Mouse (Mus musculus) gonadal fat pad, adult 2 months (tissue): ENCODE results near the gene Gm10974. TPM values are rescaled to one million over a fixed set of nuclear protein-coding genes. Genes with fewer than 3 reads are reported as not detected.

Experiments
- DNase-seq: peaks from one replicate; pipeline ENCODE4 v3.0.0-alpha.2; 2012; ENCODE audit warnings: low read depth
- polyA plus RNA-seq: library from polyadenylated mRNA; depleted of rRNA; stranded (reverse); fragments of >200 nt; gene quantifications from 2 replicates; pipeline ENCODE4 v1.2.3, GENCODE M21; 2012; rRNA removed

The Gm10974 gene
- polyA plus RNA-seq, 1 experiment = not detected

- no peak for DNase-seq
These were observed 40.4 kb downstream of the Gm10974 start for GRCm38 (mm10) chr7:66405951-66406721.

- DNase-seq = no peak
These were observed 41.3 kb downstream of the Gm10974 start for GRCm38 (mm10) chr7:66406971-66407370.

DNA sequence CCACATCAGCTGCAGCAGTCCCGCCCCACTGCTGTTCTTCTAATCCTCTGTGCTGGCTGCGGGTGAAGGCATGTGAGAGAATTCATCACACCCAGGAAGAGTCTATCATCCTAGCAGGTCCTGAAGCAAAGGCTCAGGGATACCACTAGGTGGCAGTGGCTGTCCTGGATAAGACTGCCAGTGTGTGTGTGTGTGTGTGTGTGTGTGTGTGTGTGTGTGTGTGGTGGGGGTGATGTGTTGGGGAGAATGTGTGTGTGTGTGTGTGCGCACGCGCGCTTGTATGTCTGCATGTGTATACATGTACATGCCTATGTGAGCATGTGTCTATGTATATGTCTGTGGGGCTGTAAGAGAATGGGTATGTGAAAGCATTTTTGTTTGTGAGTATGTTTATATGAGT lies 43.7 kb downstream of the Gm10974 start:
- DNase-seq = no peak

- DNase-seq = no peak
These were observed 47.4 kb downstream of the Gm10974 start for GRCm38 (mm10) chr7:66413093-66413492.

- no peak for DNase-seq
These were observed 51.1 kb downstream of the Gm10974 start for GRCm38 (mm10) chr7:66416829-66417228.

DNA sequence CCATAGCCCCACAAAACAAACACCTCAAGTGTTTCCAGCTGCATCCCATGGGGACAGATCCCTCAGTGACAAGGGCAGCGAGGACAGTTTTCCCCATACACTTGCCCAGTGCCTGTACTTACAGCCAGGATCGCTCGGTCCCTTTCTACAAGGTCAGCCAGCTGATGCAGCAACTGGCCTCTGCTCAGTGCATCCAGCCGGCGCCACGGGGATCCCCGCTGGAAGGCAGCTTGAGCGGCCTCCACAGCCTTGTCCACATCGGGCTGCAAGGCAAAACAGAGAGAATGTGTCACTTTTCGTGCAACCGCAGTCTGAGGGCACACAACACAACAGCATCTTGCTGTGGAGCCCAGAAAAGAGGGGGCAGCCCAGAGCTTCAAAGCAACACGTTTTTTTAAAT lies 53.3 kb downstream of the Gm10974 start:
- no peak for DNase-seq

- no peak for DNase-seq
These were observed 56.2 kb downstream of the Gm10974 start for GRCm38 (mm10) chr7:66421903-66422302.

- DNase-seq = no peak
These were observed 61.3 kb downstream of the Gm10974 start for GRCm38 (mm10) chr7:66427053-66427436.

DNA sequence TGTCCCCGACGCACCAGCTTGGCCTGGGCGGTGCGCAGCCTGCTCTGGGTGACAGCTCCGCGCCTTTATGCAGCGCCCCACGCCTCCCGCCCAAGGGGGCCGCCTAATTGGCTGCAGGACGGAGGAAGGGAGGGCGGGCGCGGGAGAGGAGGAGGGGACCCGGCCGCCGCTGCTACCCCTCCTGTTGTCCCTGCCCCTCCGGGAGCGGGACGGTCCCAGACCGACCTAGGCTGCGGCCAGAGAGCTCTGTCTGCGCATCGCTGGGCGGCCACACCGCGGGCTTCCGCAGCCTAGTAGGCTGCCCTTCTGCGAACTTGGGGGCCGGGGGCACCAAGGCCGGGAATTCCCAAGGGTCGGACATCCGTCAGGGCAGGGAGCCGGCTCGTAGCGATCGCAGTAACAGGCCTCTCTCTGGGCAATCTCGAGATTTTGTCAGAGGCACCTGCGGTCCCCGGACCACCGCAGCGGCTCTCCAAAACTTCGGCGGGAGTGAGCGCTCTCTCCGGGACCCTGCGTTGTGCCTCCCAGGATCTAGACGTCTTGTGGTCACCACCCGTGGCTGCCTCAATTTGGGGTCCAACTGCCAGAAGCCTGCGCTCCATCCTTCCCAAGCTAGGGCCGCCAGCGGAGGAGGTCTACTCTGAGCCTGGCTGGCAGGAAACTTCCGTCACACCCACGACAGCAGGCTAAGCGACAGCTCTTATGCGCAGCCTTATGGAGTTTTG lies 61.9 kb downstream of the Gm10974 start, which contains the start of gene Aldh1a3:
TSS of gene Aldh1a3 (minus strand) at position 81 of the 725 bp plus-strand sequence.
- no peak for DNase-seq

- DNase-seq = no peak
These were observed 68.8 kb downstream of the Gm10974 start for GRCm38 (mm10) chr7:66434453-66434935.

Other genes with a start within 250 kb of the Gm10974 start
- gene Lrrk1, start 22.4 kb downstream of the Gm10974 start, polyA plus RNA-seq = 16.1 and 17.6 TPM in 2 replicates
- gene Aldh1a3, start 61.6 kb downstream of the Gm10974 start, polyA plus RNA-seq = 7.2 and 7.5 TPM in 2 replicates